Mouse (Mus musculus) CD4-positive helper T cell, adult 2 months (primary cell): ENCODE measurements around the gene Arhgef39.

Experiments used
- DNase-seq: peaks from one replicate; pipeline ENCODE4 v3.0.0-alpha.2; 2012; ENCODE audit warnings: low read depth, missing footprints, low spot score

Arhgef39 gene

DNA sequence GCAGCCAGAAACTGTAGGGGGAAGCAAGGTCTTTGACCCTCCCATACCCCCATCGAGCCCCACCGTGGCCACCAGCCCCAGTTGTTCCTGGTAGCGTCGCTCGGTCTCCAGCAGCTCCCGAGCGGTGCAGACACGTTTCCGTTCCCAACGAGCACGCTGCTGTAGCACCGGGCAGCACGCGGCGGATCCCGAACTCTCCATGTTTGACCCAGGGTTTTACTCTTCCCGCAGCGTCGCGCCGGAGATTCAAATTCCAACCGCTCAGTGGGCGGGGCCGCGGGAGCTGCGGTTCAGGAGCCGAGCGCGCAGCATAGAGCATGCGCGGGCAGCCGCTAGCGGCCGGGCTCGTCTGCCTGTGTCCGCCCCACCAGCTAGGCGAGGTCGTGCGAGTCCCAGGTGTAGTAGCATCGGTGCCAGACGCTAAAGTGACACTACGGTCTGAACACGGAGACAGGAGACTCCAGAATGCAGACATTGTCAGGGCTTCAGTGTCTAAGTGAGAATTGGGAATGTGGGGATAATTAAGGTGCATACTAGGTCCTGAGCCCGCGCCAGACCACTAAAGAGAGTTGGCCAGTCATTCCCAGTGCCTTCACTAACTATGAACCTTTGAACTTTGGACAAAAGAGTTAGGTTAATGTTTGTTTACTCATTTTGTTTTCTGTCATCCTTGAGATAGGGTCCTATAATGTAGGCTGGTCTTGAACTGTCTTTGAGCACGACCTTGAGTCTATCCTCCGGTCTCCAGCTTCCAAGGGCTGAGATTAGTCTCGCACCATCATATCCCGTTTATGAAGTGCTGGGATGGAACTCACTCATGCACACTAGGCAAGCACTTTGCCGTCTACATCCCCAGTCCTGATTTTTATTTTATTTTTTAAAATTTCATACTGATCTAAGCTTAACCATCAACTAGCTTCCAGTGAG is at the start of gene Arhgef39:
Arhgef39 (minus strand) TSS at position 289 of the 927 bp plus-strand sequence.
- DNase-seq, result peak; percentile 80

DNA sequence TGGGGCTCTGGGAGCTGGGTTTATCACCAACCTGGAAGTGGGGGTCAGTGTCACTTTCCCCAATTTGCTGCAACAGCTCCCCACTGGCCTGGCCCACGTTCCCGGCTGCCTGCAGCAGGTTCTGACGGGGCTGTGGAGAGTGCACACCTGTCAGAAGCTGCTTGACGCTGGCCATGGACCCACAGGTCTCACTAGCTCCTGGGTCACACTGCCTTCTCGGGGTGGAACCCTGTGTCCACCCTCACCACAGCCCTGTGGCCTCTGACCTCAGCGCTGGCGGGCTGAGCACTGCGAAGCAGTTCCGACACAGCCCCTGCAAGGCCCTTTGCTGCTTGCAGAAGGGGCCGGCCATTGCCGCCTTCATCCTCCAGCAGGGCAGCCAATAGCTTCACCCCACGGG is 49.6 kb upstream of the Arhgef39 start:
- no peak for DNase-seq

DNA sequence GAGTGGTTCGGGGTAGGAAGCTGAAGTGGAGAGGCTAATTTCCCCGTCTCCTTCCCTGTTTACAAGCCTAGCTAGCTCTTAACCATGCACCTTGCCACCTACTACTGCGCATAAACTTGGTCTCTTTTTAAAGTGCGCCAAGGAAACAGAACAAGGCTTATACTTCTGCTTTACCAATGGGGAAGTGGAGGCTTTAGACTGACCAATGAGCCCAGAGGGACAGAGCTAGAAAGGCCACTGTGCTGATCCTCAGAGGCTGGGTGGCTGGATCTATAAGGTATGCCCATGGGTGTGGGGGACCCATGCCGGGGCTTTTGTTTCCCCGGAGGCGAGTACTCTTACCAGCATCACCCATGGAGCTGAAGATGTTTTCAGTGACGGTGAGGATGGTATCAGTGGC is 47.7 kb upstream of the Arhgef39 start:
- no peak for DNase-seq

DNA sequence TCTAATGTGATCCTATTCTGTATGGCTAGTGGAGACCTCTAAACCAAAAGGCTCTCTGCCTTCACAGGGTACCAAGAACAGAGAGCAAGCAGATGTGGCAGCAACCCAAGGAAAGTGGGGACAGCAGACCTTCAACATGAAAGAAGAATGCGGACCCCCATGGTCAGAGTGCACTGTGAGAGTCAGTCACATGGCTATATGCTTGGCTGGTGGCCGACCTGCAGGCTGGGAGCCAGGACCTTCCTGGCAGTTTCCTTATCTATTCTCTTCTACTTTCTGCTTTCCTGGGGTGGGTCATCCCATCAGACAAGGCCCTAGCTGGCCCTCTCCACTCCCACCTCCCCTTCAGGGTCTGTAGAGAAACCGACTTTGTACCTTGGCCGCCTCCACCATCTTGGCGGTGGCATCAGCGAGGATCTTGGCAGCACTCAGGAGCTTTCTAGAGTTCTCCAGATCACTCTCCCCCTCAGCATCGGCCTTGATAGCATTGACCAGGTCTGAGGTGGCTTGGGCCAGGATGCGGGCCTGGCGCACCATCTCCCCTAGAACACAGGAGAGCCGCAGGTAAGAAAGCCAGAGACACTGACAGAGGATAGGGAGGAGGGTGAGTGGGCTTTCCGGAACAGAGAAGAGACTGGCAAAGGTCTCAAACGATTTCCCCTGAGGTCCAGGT is 47.0 kb upstream of the Arhgef39 start:
- no peak for DNase-seq

DNA sequence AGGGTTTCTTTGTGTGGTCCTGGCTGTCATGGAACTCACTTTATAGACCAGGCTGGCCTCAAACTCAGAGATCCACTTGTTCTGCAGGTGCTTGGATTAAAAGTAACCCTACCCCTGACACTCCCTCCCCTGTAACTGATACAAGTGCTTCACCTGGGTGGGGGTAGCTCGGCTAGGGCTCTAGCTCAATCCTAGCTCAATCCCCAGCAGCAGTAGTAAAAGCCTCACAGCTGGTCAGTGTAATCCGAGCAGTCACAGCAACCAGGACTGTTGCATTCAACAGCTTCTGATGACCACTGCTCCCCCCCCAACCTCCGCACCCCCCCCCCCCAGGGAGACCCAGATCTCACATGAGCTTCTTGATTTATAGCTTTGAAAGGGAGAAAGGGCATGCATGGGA is 42.5 kb upstream of the Arhgef39 start:
- no peak for DNase-seq

DNA sequence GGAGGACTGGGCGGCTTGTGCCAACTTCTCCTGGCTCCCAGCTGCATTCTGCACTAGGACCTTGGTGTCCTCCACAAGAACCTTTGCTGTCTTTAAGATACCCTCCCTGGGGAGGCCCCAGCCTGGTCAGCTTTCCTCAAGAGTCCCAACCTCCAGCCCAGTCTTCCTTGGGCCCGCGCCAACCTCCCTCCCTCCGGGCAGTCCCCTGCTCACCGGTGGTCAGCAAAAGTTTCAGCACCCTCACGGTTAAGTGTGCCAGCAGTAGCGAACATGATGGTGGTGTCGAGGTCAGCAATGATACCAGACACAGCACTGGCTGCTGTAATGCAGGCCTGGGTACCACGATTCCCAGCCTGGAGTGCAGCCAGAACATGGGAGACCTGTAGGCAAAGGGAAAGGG is 36.5 kb upstream of the Arhgef39 start:
- DNase-seq, result no peak

DNA sequence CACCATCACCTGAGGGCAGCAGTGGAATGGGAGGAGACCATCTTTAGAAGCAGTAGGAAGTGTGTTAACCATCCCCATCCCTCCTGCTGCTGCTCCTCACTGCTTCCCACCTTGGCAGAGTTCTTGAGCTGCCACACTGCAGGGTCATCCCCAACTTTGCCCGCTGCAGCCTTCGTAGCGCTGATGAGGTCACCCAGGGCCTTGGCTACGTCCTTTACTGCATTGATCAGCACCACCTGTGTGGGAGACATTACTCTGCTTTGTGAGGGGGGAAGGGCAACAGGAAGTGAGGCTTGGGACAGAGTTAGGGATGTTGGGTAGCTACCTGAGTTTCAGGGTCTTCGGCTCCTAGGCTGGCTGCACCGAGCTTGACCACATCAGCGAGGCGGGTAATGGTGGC is 36.1 kb upstream of the Arhgef39 start:
- DNase-seq, result no peak

DNA sequence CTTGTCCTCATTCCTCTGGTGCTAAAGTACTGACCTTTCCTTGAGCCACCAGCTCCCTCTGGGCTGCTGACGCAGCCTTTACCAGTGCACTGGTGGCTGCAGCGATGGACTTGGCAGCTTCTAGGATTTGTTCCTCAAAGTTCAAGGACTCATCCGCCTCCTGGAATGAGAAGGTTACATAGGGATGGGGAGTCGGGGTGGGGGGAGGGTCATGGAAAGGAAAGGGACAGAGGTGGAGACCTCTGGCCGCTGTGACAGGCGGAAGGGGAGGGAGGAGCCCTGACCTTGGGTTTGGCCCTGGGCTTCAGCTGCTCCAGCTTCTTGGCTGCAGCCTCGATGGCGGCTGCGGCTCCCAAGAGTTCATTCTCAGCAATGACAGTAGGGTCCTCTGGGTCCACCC is 33.8 kb upstream of the Arhgef39 start:
- no peak for DNase-seq

DNA sequence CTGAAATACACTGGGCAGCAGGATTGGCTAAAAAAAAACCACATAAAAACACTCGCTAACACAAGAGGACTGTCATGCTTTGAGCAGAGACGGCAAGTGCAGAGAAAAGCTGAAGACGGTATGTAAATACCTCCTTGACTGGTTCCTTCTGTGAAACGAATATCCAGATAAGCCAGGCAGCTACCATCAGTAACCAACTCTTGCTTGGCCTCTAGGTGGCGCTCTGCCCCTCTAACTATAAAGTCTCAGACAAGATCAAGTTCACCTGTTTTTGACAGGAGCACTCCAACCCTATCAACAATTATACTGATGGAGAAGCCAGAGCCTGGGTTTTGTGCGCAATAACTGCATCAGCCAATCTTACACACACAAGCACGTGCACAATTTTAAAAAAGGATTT is 31.1 kb upstream of the Arhgef39 start:
- DNase-seq, result peak; percentile 81

DNA sequence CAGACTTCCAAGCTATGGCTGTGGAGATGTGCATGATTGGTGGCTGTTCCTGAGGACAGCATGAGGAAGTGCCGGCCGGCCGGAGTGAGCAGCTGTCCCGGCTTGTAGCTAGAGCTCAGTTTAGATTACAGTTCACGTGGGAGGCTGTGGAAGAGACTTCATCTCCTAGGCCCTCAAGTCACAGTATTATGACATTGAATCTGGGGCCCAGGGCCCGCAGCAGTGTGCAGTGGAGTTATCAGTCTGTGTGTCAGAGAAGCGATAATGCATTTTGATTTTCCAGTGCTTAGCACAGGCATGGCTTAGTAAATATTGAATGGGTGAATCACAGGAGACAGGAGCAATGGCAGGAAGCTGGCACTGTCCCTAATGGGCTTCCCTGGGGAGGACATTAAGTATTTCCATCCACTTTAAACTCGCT is 30.6 kb upstream of the Arhgef39 start:
- no peak for DNase-seq

DNA sequence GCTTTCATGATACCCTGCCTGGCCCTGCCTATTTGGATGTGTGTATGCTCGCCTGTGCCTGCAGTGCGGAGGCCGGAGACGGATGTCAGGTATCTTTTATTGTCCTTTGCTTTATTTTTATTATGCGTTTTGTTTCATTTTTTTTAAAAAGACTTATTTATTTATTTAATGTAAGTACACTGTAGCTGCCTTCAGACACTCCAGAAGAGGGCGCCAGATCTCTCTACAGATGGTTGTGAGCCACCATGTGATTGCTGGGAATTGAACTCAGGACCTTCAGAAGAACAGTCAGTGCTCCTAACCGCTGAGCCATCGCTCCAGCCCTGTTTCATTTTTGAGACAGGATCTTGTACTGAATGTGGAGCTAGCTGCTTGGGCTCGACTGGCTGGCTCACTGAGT is 29.0 kb upstream of the Arhgef39 start:
- peak; percentile 49 for DNase-seq

DNA sequence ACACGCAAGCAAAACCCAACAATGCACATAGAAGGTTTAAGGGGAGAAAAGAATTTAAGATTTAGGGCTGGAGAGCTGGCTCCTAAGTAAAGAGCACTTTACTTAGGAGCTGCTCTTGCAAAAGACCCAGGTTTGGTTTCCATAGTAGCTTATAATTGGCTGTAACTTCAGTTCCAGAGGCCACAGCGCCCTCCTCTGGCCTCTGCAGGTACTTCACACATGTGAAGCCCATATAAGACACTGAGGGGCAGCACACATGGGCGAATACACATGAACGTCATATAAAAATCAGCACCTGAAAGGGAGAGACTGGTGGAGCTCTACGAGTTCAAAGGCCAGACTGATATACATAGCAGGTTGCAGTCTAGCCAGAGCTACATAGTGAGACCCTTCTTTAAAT is 28.4 kb upstream of the Arhgef39 start:
- peak; percentile 48 for DNase-seq

DNA sequence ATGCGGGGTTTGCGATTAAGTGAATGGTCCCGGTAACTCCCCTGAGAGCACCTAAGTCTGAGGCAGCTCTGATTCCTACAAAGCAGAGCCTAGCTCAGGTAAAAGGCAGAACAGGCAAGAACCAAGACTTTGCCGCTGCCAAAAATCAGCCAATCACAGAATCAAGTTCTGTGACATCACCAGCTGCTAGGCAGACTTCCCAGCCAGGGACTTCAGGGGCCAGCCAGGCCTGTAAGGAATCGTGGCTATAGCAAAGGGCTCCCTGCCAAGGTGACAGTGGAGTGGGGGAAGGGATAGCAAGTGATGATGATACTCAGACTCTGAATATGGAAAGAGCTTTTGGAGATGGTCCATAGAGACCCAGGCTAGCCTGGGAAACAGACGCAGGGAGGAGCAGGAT is 20.5 kb upstream of the Arhgef39 start:
- DNase-seq, result peak; percentile 81

DNA sequence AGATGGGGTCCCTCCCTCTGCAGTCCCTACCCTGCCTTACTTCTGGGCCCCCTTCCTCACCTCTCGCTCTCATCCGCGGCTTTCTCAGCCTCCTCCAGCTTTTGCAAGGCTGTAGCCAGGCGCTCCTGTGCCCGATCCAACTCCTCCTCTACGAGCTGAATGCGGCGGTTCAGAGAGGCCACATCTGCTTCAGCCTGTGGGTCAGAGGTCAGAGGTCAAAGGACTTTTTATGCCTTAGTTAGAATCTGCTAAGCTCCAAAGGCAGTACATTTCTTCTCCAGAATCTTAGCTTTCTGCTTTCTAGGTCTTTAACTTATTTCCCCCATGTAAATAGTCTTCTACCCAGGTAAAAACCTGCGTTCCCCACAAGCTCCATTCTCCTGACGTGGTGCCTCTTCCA is 20.1 kb upstream of the Arhgef39 start:
- no peak for DNase-seq

DNA sequence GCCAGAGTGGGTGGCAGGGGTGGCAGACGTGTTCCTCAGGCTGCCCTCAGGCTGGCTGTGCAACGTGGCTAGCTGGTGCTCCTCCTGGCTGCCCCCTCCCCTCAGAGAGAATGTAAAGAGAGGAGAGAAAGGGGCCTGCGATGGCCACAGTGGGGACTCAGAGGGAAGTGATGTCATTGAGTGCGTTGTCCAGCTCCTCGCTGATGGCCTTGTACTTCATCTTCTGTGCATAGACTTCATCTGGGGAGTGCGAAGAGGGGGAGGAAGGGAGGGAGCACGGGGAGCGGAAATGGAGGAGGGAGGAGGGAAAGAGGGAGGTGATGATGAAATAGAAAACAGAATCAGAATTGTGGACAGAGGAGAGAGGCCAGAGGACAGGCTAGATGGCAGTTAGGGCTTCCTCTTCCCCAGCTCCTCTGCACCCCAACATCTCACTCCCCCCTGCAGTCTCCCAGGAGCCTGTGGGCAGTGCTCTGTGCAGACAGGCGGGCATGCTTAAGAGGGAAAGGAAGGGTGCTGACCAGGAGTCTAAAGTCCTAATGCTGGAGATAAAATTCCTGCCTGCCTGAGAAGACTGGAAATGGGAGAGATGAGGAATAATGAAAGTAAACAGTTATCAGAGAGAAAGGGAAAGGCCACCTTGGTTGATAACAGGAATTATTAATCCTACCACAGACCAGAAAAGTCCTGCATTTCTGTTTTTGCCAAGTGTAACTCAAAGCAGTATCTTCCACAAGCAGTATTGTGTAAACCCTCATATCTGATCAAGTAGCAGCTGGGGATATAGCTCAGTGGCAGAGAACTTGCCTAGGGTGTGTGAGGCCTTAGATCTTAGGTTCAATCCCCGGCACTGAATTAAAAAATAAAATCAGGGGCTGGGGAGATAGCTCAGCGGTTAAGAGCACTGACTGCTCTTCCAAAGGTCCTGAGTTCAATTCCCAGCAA is 16.5 kb upstream of the Arhgef39 start:
- DNase-seq, result no peak

DNA sequence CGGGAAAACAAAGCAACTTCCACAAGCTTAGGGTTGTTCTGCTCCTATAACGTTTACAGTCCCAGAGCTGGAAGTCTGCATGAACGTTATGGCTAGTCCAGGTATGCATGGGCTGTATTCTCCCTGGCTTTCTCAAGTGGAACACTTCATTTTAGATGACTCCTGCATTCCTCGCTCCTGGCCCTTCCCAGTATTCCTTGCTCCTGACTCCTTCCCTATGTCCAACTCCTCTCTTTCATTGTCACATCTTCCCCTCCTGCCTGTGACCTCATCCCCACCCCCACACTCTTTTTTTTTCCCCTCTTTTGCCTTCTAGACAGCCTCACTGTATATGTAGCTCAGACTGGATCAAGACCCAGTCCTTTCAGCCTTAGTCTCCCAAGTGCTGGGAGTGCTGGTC is 14.3 kb upstream of the Arhgef39 start:
- DNase-seq, result no peak

DNA sequence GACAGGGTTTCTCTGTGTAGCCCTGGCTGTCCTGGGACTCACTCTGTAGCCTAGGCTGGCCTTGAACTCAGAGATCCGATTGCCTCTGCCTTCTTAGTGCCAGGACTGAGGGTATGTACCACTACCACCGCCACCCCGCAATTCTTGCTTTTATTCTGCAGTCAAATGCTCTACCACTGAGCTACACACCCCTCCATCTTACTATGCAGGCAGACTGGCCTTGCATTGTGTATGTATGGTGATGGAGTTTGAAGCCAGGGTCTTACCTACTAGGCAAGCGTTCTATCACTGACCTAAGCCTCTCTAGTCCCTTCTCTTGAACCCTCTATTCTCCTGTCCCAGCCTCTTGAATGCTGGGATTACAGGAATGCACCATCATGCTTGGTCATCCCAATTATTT is 13.8 kb upstream of the Arhgef39 start:
- DNase-seq, result no peak

DNA sequence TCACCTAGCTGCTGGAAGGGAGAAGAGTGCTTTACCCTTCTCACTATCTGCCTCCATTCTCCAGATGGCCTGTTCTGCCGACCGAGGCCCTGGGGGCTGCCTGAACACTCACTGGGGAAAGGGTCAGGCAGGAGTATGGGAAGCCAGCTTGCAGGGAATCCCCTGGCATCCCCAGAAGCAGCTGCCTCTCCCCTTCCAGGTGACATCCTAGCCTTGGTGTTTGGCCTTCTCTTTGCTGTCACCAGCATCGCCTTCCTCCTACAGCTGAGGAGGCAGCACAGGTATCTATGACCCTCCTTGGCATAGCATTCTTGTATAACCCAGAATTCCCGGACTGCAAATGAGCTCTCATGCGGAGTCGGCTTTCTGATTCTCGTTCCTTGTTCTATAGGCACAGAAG is 13.2 kb upstream of the Arhgef39 start:
- no peak for DNase-seq

DNA sequence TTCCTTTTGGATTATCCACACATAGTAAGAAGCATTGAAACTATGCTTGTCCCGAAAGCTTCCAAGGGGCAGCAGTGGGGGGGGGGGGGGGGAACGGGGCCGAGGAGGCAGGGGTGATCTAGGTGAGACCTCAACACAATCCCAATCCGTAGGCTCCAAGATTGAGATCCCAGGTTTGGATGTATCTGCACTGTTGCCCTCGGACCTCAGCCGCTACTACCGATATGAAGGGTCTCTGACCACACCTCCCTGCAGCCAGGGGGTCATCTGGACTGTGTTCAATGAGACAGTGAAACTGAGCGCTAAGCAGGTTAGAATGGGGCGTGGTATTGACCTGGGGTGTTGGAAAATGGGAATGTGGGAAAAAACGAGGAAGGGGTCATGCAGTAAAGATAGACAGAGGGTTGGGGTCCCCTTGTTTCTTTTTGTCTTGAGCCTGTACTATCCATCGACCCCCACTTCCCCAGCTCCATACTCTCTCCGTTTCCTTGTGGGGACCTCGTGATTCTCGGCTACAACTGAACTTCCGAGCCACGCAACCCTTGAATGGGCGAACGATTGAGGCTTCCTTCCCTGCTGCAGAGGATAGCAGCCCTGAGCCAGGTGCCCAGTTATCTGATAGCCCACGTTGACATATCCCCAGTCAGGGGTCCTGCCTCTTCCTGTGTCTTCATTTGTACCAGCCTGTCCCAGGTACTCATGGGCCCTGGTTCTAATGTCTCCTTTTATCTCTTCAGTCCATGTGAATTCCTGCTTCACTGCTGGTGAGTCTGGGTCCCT is 12.4 kb upstream of the Arhgef39 start:
- DNase-seq, result no peak

DNA sequence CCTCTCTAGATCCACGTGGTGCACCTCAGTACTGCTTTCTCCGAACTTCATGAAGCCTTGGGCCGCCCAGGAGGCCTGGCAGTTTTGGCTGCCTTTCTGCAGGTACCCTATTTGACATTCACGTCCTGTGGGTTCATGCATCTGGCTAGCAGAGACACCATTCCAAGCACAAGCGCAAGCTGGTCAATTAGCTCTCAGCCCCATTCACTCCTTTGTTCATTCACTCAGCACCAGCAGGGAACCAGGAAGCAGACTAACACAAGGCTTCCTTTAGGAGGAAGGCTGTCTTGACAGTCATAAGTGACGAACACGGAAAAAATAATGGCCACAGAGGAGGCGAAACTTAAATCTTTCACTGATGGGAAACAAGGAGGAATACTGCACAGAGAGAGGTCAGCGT is 9.6 kb upstream of the Arhgef39 start:
- no peak for DNase-seq

DNA sequence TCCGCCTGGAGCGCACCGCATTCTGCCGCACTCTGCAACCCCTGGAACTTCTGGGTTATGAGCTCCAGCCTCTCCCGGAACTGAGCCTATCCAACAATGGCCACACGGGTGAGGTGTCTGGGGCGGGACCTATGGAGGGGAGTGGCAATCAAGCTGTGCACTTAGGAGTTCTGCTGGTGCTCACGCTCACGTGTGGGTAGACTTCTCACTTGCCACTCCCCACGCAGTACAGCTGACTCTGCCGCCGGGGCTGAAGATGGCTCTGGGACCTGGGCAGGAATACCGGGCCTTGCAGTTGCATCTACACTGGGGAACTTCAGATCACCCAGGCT is 9.1 kb upstream of the Arhgef39 start:
- DNase-seq, result peak; percentile 86
